Mouse (Mus musculus) CH12F3 (cell line): Measurements from ENCODE around the gene Gm21983.

ENCODE experiments used
- in situ Hi-C: fragments of 300-500 bp; cut with MboI; formaldehyde crosslinking; loops from 2 replicates; pipeline ENCODE4 v1.14.3; 2020; ENCODE audit warnings: low sequenced_read_pairs

Gm21983 gene

GRCm38 (mm10) chr7:27180837-27181695 is at the start of gene Gm21983, which contains the start of gene Mia:
Gene Gm21983 (minus strand): TSS chr7:27181086.
Gene Mia (minus strand): TSS chr7:27181157.
- in situ Hi-C loops = no loop called here

GRCm38 (mm10) chr7:27228865-27229264 is 48.0 kb upstream of the Gm21983 start:
- in situ Hi-C loops = no loop called here

- in situ Hi-C loops = no loop called here
These were observed 47.5 kb upstream of the Gm21983 start, which contains the start of gene Itpkc for GRCm38 (mm10) chr7:27228281-27228821. Gene Itpkc (minus strand): TSS chr7:27228661.

- in situ Hi-C loops = no loop called here
These were observed 46.8 kb upstream of the Gm21983 start for GRCm38 (mm10) chr7:27227676-27228075.

- in situ Hi-C loops = no loop called here
These were observed 46.4 kb upstream of the Gm21983 start for GRCm38 (mm10) chr7:27227276-27227675.

- in situ Hi-C loops = no loop called here
These were observed 44.1 kb upstream of the Gm21983 start for GRCm38 (mm10) chr7:27224877-27225575.

GRCm38 (mm10) chr7:27222538-27222937 is 41.7 kb upstream of the Gm21983 start:
- in situ Hi-C loops = no loop called here

- in situ Hi-C loops = no loop called here
These were observed 41.1 kb upstream of the Gm21983 start for GRCm38 (mm10) chr7:27221939-27222338.

GRCm38 (mm10) chr7:27219937-27220336 is 39.1 kb upstream of the Gm21983 start:
- in situ Hi-C loops = no loop called here

GRCm38 (mm10) chr7:27218586-27218985 is 37.7 kb upstream of the Gm21983 start:
- in situ Hi-C loops = no loop called here

GRCm38 (mm10) chr7:27212626-27213025 is 31.7 kb upstream of the Gm21983 start:
- in situ Hi-C loops = no loop called here

- in situ Hi-C loops = no loop called here
These were observed 23.0 kb upstream of the Gm21983 start for GRCm38 (mm10) chr7:27203730-27204449.

- in situ Hi-C loops = no loop called here
These were observed 17.9 kb upstream of the Gm21983 start for GRCm38 (mm10) chr7:27198779-27199178.

- in situ Hi-C loops = no loop called here
These were observed 17.5 kb upstream of the Gm21983 start for GRCm38 (mm10) chr7:27198355-27198754.

GRCm38 (mm10) chr7:27197634-27198033 is 16.7 kb upstream of the Gm21983 start:
- in situ Hi-C loops = no loop called here

GRCm38 (mm10) chr7:27197136-27197535 is 16.2 kb upstream of the Gm21983 start:
- in situ Hi-C loops = no loop called here

- in situ Hi-C loops = no loop called here
These were observed 15.1 kb upstream of the Gm21983 start, which contains the start of the genes BC024978 and Snrpa for GRCm38 (mm10) chr7:27195681-27196611. Gene BC024978 (plus strand): TSS chr7:27195781. Gene Snrpa (minus strand): TSS chr7:27196271.

- in situ Hi-C loops = no loop called here
These were observed 12.8 kb upstream of the Gm21983 start for GRCm38 (mm10) chr7:27193731-27194130.

- in situ Hi-C loops = no loop called here
These were observed 11.5 kb upstream of the Gm21983 start for GRCm38 (mm10) chr7:27192434-27192833.
